Mouse (Mus musculus) lung, postnatal 0 days (tissue): ENCODE data around the gene Pfdn6. TPM values are rescaled to one million over a fixed set of nuclear protein-coding genes. Genes with fewer than 3 reads are reported as not detected.
"Not testable (repeated sequence)": the region's sequence is repeated elsewhere in the genome, so short reads cannot be mapped to it uniquely, and the experiment has no call there.

Experiments used
- ATAC-seq: fragments of 200-750 bp; cut with Nextera tagmentation; 2 replicates; pipeline ENCODE4 v1.8.0; 2017; ENCODE audit warnings: moderate library complexity
- DNase-seq: peaks from one replicate; pipeline ENCODE4 v3.0.0-alpha.2; 2016; ENCODE audit warnings: low spot score
- H3K27ac ChIP-seq: fragments of 300-500 bp; sonication (generic); 2 replicates; pipeline ENCODE4 v1.5.1; 2014; ENCODE audit warnings: antibody characterized with exemption, mild to moderate bottlenecking, low read length, mixed read lengths
- H3K27me3 ChIP-seq: fragments of 300-500 bp; sonication (generic); replicated peaks from 2 replicates; pipeline ENCODE4 v1.6.1; 2014; ENCODE audit warnings: low read length, mixed read lengths; ENCODE audit not compliant: insufficient read depth
- H3K36me3 ChIP-seq: fragments of 300-500 bp; sonication (generic); 2 replicates; pipeline ENCODE4 v1.6.1; 2014; ENCODE audit warnings: low read length, mixed read lengths; ENCODE audit not compliant: insufficient read depth
- H3K4me1 ChIP-seq: fragments of 300-500 bp; sonication (generic); 2 replicates; pipeline ENCODE4 v1.6.1; 2014; ENCODE audit warnings: antibody characterized with exemption, low read depth, low read length, mixed read lengths; ENCODE audit not compliant: insufficient read depth
- H3K4me2 ChIP-seq: fragments of 300-500 bp; sonication (generic); replicated peaks from 2 replicates; pipeline ENCODE4 v1.6.1; 2014; ENCODE audit warnings: low read depth, mild to moderate bottlenecking, low read length, moderate library complexity, mixed read lengths
- H3K4me3 ChIP-seq: fragments of 300-500 bp; sonication (generic); 2 replicates; pipeline ENCODE4 v1.5.1; 2014; ENCODE audit warnings: low read depth, low read length
- H3K9ac ChIP-seq: fragments of 300-500 bp; sonication (generic); replicated peaks from 2 replicates; pipeline ENCODE4 v1.6.1; 2014; ENCODE audit warnings: low read depth, mild to moderate bottlenecking
- H3K9me3 ChIP-seq: fragments of 300-500 bp; sonication (generic); 2 replicates; pipeline ENCODE4 v1.6.1; 2016; ENCODE audit warnings: low read length, mixed read lengths
- CTCF ChIP-seq: IDR thresholded peaks from 2 replicates; pipeline ENCODE4 v1.5.1; 2016; ENCODE audit warnings: antibody characterized with exemption, mild to moderate bottlenecking
- EP300 ChIP-seq: IDR thresholded peaks from 2 replicates; pipeline ENCODE4 v1.6.1; 2016; ENCODE audit warnings: antibody characterized with exemption, mild to moderate bottlenecking, control low read depth
- WGBS: fragments of 180-500 bp; shearing (Covaris S2); extraction: QIAGEN DNeasy Blood & Tissue Kit; methylation state at CpG from one replicate; pipeline ENCODE4 v1.1.7; 2014; 5-methylcytosine and 5-hydroxymethylcytosine counted together
- polyA plus RNA-seq: library from polyadenylated mRNA; unstranded; fragments of >200 nt; fragmentation: Nextera tagmentation; extraction: Ambion mirVana; gene quantifications from 2 replicates; pipeline ENCODE4 v1.2.1, GENCODE M21; 2015

Gene Pfdn6
- polyA plus RNA-seq = 99.7 and 103 TPM in 2 replicates

DNA sequence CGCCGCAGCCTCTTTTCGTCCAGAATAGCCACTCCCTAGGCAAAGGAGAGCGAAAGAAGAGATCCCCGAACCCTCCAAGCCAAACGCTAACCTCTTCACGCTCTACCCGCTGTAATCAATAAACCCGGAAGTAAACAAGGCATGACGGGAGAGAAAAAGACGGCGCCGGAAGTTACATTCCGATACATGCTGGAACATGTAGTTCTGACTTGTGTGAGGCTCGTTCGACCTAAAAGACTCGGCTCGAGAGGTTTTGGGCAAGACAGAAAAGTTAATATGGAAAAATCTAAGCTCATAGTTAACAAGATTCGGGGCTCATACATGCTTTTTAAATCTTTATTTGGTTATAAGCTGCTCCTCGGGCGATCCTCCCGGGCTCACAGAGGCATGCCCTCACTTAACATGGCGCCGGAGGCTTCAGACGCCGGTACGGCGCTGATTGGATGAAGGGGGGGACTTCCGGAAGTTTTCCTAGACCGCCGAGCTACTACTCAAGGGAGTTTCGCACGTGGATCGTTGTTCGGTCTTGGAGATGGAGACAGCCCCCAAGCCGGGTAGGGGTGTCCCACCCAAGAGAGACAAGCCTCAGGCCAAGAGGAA, at the start of gene Pfdn6, which contains the start of gene Wdr46:
Pfdn6 (minus strand) TSS at position 138 of the 600 bp plus-strand sequence.
Wdr46 (plus strand) TSS at position 455 of the 600 bp plus-strand sequence.
- Histone ChIP-seq H3K27me3 (no peaks in the 10 kb centered on the region), H3K4me3 (peak within 1 kb of the TSS; percentile 62), H3K4me2 (peak within 1 kb of the TSS; percentile 97), H3K36me3 (0 out of 2 replicates have a peak, but pooled peaks cover 8% of the 10 kb centered on the region), H3K4me1 (peaks cover 6% of the 10 kb centered on the region; the same call in 1 of the 2 replicates), H3K27ac (peak within 1 kb of the TSS; percentile 26; the same call in 1 of the 2 replicates), H3K9me3 (no peaks in the 10 kb centered on the region), H3K9ac (peak within 1 kb of the TSS; percentile 87)
- TF ChIP-seq CTCF (no peak), EP300 (peak; percentile 69)
- under 1% methylated on average over 36 of the region's 36 CpGs for WGBS
- ATAC-seq = peak; percentile 93
- DNase-seq = peak; percentile 97

DNA sequence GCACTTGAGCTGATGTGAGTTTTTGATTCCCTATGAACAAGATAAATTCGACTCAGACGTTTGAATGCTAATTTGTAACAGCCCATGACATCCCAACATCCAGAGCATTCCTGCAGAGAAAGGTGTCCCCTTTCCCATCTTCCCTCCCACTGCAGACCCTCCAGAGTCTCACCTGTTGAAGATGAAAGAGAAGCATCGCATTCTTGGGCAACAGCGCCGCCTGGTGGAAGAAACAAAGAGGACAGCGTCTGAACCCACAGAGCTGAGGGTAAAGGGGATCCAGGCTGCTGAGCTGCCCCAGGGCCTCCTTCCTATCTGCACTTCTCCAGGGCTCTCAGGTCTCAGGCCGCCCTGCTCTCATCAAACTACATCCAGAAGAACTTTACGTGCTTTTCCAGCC, 42.0 kb upstream of the Pfdn6 start:
- H3K36me3 ChIP-seq, H3K4me2 ChIP-seq, H3K9me3 ChIP-seq, H3K27me3 ChIP-seq, ATAC-seq, H3K4me3 ChIP-seq, H3K27ac ChIP-seq, H3K4me1 ChIP-seq, H3K9ac ChIP-seq: not testable (repeated sequence)
- TF ChIP-seq CTCF = peak; percentile 88
- peak; percentile 31 for DNase-seq
- 10% methylated on average over 8 of the region's 8 CpGs for WGBS

DNA sequence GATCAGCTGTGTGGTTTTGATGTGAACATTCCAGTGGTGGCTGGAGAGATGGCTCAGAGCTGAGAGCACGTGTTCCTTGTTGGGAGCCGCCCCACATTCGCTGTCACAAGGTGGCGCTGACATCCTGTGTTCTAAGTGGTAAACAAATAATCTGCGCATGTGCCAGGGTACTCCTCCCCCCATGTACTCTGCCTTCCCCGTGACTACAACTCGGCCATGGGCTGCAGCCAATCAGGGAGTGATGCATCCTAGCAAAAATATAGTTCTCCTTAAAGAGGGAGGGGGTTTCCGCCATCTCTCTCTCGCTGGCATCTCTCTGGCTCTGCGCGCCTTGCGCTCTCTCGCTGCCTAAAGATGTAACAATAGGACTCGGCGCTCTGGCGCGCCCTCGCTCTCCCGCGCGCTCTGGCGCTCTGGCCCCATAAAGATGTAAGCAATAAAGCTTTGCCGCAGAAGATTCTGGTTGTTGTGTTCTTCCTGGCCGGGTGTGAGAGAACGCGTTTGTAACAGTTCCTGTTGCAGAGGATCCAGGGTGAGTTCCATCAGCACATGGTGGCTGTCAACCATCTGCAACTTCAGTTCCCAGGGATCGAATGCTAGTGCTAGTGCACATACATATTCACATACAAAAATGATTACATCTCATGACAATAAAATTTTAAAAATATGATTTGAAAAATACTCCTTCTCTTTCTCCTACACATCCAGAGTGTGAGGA, 41.2 kb upstream of the Pfdn6 start:
- H3K4me1 ChIP-seq, H3K27me3 ChIP-seq, H3K9ac ChIP-seq, H3K36me3 ChIP-seq, H3K9me3 ChIP-seq: not testable (repeated sequence)
- Histone ChIP-seq H3K4me2 (peak overlapping the region; percentile 52), H3K27ac (peak overlapping the region; percentile 51; the same call in 1 of the 2 replicates), H3K4me3 (peak overlapping the region; percentile 38)
- DNase-seq (peak; percentile 97), ATAC-seq (peak; percentile 88)
- under 1% methylated on average over 27 of the region's 27 CpGs for WGBS
- TF ChIP-seq CTCF (peak; percentile 60), EP300 (peak; percentile 24; the same call in 1 of the 2 replicates)

DNA sequence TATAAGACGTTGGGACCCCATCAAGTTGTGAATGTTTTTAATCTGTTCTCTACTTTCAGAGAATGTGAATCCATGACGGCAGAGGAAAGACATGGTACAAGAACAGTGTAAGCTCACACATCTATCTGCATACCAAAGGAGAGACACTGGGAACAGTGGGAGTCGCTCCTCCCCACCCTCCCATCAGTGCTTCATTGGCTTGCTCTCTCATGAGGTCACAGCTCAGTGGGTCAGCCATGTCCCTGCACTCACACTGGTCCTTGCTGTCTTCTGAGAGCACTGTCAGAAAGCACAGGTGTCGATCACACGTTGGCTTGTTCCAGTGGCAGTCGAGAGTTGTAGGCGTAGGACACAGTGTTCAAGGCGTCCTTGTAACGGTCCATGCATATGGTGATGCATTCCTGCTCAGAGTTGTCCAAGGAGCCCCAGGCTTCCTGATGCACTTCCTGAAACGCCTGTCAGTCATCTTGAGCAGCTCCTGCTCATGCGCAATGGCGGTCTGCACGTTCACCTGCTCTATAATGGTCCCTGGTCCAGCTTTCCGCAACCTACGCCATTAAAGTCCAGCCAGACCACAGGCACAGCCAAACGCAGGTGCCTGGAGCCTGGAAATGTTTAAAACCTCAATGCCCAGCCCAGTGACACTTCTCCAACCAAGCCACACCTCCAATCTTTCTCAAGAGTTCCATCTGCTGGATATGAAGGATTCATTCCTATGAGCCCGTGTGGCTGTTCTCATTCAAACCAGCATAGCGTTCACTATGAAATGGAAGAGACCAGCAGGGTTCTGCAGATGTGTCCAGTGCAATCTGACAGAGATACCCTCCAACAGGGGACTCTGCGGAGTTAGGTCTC, 40.3 kb upstream of the Pfdn6 start:
- DNase-seq (peak; percentile 55), ATAC-seq (no peak)
- H3K36me3 ChIP-seq = no peaks in the 10 kb centered on the region
- H3K27ac ChIP-seq = peak overlapping the region; percentile 47
- peaks cover 9% of the 10 kb centered on the region; the same call in 1 of the 2 replicates for H3K4me1 ChIP-seq
- TF ChIP-seq EP300 (no peak), CTCF (no peak)
- no peaks in the 10 kb centered on the region for H3K9me3 ChIP-seq
- WGBS = 66% methylated on average over 19 of the region's 19 CpGs
- H3K9ac ChIP-seq = no peak overlapping the region
- no peak overlapping the region; the same call in 1 of the 2 replicates for H3K4me2 ChIP-seq
- no peak overlapping the region for H3K4me3 ChIP-seq
- H3K27me3 ChIP-seq = no peaks in the 10 kb centered on the region

DNA sequence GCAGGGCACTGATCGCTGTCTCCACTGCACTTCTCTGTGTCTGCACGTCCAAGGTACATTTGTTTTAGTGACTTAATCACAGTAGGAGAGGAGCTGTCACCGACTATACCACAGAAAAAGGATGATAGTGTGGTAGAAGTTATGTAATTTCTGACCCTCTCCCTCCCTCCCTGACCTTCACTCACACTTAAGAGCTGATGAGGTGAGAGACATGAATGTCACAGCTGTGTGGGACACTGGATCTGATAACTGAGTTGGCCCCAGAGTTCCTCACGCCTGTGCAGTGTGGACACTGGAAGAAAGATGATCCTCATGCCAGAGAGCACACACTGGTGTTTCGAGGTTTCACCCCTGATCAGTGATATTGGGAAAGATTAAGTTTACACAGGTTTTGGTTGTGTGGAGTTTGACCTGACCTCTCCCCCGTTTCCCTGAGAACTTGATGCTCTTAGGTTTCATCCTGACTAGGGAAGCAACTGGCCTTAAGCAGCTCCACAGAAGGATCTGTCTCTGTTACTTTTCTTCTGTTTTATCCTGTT, 39.4 kb upstream of the Pfdn6 start:
- 46% methylated on average over 6 of the region's 6 CpGs for WGBS
- Histone ChIP-seq H3K4me2 (no peak overlapping the region), H3K4me3 (no peak overlapping the region), H3K36me3 (no peaks in the 10 kb centered on the region), H3K9ac (no peak overlapping the region), H3K9me3 (no peaks in the 10 kb centered on the region), H3K4me1 (peaks cover 9% of the 10 kb centered on the region; the same call in 1 of the 2 replicates), H3K27me3 (no peaks in the 10 kb centered on the region), H3K27ac (no peak overlapping the region)
- no peak for TF ChIP-seq CTCF
- TF ChIP-seq EP300 = peak; percentile 68
- peak; percentile 16; the same call in 1 of the 2 replicates for ATAC-seq
- peak; percentile 77 for DNase-seq
